Mouse (Mus musculus) embryo, embryonic 10 days (tissue): ENCODE results near the gene Mmachc.

Experiments used
- DNase-seq: peaks from one replicate; pipeline ENCODE4 v3.0.0-alpha.2; 2015; ENCODE audit warnings: low spot score

The Mmachc gene

GRCm38 (mm10) chr4:116708201-116708764 is at the start of gene Mmachc, which contains the start of gene Ccdc163:
Gene Mmachc (minus strand): TSS chr4:116708406.
Gene Ccdc163 (plus strand): TSS chr4:116708509.
- peak; percentile 98 for DNase-seq

DNA sequence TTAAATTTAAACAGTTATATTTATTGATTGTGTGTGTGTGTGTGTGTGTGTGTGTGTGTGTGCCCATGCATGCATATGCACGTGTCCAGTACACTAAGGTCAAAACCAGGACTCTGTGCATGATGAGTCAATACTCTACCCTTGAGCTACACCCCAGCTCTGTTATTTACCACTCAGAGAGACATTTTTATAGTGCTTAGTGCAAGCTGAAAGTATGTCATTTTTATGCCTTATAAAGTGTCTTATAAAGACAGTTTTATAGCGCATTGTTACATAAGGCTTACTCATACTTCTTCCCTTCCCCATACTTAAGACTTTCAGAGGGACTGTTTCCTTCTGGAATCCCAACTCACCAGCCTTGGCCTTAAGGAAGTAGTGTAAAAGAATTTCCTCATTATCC is 41.5 kb upstream of the Mmachc start:
- DNase-seq = no peak

DNA sequence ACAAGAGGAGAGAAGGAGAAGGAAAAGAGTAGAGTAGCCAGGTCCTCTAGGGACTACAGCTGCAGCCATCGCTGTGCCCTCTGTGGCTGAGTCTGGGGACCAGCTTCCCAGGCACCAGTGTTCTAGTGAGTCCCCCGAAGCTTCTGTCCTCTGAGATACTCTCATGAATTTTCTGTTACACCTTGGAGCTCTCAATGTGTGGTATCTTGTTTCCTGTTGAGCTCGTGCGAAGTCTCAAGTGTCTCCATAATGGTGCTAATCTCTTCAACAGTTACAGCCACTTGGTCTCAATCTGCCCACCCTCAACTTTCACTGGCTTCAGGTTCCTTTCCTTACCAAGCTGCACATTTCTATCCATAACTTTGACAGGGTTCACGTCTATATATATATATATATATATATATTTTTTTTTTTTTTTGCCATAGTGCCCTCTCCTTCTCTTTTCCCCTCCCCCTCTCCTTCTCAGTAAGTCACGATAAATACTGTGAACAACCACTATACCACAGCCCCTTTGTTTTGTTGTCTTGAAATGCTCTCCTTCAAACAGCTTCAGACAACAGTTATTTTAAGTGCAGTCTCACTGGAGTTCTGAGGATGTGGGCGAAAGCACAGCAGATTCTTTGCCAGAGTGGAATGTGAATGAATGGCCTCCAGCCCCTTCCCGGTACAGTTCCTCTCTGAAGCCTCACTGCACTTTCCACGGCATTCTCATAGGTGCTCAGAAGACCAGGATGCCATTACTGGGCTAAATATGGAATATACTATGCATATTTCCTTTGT is 31.0 kb upstream of the Mmachc start:
- DNase-seq = no peak

DNA sequence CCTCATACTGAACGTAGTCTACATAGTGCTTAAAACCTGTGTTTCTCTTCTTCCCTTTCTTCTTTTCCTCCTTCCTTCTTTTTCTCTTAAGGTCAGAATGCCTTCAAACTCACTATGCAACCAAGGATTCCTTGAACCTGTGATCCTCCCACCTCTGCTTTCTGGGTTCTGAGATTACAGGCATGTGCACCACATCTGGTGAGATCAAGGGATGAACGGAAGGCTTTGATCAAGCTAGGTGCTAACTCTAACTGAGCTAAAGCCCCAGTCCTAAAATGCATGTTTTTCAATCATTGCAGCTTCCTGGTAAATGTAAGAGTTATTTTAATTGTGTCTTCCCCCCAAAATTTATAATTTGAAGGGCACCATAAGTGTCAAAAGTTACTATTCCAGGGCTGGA is 26.8 kb upstream of the Mmachc start:
- DNase-seq = no peak

DNA sequence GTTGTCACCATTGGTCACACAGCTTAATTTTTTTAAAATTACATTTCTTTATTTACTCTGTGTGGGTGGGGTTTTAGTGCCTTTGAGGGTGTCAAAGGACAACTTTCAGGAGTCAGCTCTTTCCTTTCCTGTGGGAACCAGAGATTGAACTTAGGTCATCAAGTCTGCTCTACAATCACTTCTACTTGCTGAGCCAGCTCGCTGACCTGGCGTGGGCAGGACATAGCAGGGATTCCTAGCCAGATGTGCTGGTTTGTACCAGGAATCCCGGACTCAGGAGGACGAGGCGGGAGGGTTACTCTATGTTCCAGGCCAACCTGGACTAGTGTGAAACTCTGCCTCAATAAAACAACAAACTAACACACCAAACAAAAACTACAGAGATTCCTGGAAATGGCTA is 24.1 kb upstream of the Mmachc start:
- no peak for DNase-seq

GRCm38 (mm10) chr4:116731077-116731476 is 22.9 kb upstream of the Mmachc start:
- DNase-seq = no peak

- DNase-seq = no peak
Observed at GRCm38 (mm10) chr4:116729532-116729931, 21.3 kb upstream of the Mmachc start.

GRCm38 (mm10) chr4:116727401-116727800 is 19.2 kb upstream of the Mmachc start:
- no peak for DNase-seq

DNA sequence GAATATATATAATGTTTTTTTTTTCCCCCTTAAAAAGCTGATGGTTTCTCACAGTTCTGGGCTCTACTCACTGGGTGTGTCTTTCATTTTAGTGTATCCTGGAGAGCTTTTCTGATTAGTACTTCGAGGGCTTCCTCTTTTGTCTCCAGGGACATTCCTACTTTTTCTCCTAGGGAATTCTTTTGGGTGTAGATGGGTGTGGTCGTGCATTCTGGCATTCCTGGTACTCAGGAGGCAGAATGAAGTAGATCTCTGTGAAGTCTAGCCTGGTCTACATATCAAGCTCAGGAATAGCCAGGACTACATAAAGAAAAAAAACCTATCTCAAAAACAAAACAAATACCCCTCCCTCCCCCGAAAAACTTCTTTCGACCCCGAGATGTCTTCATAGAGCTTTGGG is 17.2 kb upstream of the Mmachc start:
- no peak for DNase-seq

DNA sequence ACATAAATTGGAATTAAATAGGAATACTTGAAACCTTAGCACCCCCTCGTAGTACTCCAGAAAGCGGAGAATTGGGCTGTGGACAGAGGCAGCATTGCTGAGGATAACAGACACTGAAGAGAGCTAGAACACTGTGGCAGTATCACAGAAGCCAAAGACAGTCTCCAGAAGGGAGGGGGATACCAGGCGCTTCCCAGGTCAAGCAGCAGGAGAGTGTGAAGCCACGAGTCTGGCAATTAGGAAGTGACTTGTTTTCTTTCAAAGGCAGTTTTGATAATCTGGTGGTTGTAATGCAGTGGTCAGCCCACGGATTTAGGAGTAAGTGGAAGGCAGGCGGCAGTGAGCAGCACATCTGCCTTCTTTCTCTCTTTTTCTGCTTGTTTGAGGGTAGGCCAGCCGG is 14.0 kb upstream of the Mmachc start:
- no peak for DNase-seq

- DNase-seq = peak; percentile 48
Observed at GRCm38 (mm10) chr4:116721098-116721628, 13.0 kb upstream of the Mmachc start.

GRCm38 (mm10) chr4:116720343-116721097 is 12.3 kb upstream of the Mmachc start, which contains the start of gene Tesk2:
Gene Tesk2 (plus strand): TSS chr4:116720948.
- peak; percentile 100 for DNase-seq

DNA sequence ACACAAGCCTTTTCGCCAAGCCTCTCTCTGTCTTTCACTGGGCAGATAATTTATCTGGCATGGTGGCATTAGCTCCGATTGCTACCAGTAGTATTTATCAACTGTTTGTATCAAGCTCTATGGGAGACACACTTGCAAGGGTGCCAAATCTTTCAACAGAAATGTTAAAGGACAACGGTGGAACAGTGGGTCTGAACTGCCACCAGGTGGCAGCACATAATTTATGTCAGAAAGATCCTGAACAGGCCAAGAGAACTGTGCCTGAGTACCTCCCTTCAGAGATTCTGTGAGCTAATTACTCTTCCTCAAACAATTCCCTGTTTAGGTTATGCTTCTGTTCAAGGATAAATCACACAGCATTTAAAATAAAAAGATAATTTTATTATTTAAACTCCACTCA is 11.2 kb upstream of the Mmachc start:
- peak; percentile 89 for DNase-seq

DNA sequence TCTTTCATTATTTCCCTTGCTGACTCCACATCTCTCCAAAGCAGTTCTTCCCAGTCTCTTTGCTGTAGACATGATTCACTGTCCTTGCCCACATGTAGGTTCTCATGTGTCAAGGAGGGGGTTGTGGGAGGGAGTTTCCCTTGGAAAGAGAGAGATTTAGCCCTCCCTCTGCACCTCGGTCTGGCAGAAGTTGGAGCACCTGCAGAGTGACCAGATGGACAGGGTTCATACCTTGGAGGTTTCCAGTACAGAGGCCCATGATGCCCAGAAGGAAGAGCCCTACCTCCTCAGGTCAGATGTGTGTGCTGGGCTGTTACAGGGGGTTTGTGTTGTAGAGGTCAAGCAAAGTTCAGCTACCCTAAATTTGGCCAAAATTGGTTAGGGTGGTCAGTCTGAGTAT is 4.3 kb upstream of the Mmachc start:
- DNase-seq = no peak

DNA sequence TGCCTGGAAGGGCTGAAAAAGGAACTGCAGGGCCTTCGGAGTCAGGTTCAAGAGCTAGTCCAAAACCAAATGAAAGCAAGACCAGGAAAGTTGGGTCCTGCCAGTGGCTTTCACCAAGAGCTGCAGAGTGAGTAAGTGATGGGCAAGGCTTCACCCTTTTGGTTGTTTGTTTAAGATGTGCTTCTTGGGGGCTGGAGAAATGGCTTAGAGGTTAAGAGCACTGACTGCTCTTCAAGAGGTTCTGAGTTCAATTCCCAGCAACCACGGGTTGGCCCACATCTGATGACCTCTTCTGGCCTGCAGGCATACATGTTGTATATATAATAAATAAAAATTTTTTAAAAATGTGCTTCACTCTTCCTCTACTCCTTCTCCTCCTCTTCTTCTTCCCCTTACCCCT is 1.9 kb upstream of the Mmachc start:
- DNase-seq = no peak

- no peak for DNase-seq
Observed at GRCm38 (mm10) chr4:116708791-116709390, 685 bp upstream of the Mmachc start.

DNA sequence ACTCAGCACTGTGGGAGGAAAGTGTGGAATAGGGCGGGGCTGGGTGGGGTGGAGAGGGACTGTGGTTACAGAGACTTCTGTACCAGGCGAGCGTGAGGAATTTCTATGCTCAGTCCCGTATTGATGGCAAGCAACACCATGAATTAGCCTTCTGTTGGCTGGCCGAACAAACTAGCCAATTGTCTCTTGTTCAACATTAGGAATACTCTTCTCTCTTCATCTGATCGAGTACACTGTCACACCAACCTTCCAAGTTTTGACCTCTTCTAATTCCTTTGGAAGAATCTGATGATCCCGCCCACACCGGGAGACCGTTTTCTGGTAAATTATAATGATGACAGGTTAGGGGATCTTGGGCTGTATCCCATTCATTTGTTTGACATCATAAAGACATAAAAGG is 540 bp downstream of the Mmachc start:
- DNase-seq = no peak

DNA sequence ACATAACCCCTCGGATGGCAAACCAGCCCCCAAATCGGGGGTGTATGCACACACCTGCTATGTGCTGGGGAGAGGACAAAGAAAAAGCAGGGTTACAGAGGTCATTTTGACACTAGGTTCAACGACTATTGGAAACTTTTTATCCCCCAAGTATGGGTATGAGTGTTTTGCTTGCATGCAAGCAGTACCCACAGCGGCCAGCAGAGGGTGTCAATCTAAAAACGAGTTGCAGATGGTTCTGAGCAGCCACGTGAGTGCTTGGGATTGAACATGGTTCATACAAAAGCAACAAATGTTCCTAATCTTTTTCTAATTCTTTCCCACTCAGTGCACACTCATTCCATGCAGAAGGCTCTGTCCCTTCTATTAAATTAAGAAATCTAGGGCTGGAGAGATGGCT is 4.4 kb downstream of the Mmachc start:
- peak; percentile 81 for DNase-seq

GRCm38 (mm10) chr4:116700964-116701363 is 7.2 kb downstream of the Mmachc start:
- DNase-seq = no peak

DNA sequence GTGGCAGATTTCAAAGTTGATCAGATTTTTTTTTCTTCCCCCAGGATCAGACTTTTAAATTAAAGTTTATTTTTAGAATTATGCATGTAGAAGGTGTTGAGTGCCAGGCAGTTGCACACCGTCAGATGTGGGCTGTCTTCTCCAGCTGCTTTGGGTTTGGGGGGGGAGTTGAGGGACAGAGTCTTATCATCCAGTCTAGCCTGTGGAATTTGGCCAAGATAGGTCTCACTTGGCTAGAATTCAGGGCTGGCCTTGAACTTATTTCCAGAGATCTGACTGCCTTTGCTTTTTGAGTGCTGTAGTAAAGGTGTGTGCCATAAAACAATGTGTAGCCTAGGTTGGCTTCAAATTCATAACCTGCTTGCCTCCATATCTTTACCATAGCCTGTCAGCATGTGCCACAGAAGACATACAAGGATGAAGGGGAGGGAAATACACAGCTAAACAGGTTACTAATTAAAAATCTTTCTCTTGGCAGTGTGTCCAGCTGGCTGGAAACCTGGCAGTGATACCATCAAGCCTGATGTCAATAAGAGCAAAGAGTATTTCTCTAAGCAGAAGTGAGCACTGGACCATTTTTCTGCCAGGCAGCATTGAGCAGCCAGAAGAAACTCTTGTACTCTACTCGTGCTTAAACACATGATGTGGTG is 9.4 kb downstream of the Mmachc start:
- no peak for DNase-seq

DNA sequence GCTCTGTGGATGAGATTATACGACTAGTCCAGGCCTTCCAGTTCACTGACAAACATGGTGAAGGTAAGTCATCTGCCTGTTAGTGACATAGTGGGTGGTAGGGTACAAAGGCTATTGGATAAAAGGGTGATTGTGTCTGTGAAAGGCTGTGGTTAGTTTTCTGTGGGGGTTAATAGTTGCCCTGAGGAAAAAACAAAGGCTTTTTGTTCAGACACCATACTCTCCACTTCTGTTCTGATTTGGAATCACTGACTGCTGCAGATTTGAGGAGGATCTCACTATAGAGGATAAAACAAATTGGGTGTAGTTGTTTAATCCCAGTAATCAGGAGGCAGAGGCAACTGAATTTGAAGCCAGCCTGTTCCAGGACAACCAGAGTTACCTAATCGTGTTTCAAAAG is 14.4 kb downstream of the Mmachc start:
- no peak for DNase-seq

GRCm38 (mm10) chr4:116692146-116692545 is 16.1 kb downstream of the Mmachc start:
- DNase-seq = no peak
